Mouse (Mus musculus) cerebellum, adult 2 months (tissue): Measurements from ENCODE around the gene Ndufa11.

ENCODE experiments used
- CTCF ChIP-seq: fragments of 200-500 bp; IDR thresholded peaks from 2 replicates; pipeline ENCODE4 v1.5.1; 2011; ENCODE audit warnings: low read depth, mild to moderate bottlenecking, control low read depth, low read length, moderate library complexity, borderline replicate concordance; ENCODE audit not compliant: insufficient read depth
- POLR2A ChIP-seq: fragments of 200-500 bp; IDR thresholded peaks from 2 replicates; pipeline ENCODE4 v1.6.1; 2011; ENCODE audit warnings: low read length, control low read depth, borderline replicate concordance; ENCODE audit not compliant: insufficient read depth

DNA sequence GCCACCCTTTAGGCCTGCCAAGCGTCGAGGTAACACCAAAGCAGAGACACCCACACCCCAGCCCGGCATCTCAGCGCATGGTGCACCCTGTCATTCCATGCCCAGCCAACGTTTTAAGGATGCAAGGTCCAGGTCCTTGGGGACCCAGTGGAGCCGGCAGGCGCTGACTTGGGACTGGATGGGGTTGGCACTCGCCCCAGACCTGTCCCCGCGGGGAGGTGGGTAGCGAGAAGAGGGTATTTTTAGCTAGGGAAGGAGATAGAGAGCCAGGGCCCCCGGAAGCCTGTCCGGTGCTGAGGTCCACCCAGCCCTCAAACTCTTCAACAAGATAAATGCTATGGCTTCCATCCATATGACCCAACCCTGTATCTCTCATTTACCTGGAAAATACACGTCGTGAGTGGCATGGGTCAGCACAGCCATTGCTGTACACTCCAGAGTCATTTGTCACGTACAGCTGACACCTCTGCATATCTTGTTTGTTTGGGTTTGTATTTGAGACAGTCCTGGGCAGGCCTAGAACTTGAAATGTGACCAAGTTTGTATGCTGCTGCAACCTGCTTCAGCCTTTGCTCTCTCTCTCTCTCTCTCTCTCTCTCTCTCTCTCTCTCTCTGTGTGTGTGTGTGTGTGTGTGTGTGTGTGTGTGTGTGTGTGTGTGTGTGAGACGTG is 22.7 kb downstream of the Ndufa11 start:
- TF ChIP-seq CTCF = no peak
- no peak for TF ChIP-seq POLR2A
